Mouse (Mus musculus): Measurements from ENCODE around the gene Tmem163.

Tmem163 gene

GRCm38 (mm10) chr1:127568641-127569040, 110.7 kb downstream of the Tmem163 start:
- DNase-seq (ENCODE audit: low spot score) = no peak

- no peak for DNase-seq (ENCODE audit: low spot score)
These were observed 122.9 kb downstream of the Tmem163 start for GRCm38 (mm10) chr1:127556486-127556845.

- DNase-seq (ENCODE audit: low spot score) = no peak
These were observed 123.4 kb downstream of the Tmem163 start for GRCm38 (mm10) chr1:127555822-127556485.

GRCm38 (mm10) chr1:127548078-127548477, 131.3 kb downstream of the Tmem163 start:
- DNase-seq (ENCODE audit: low spot score) = no peak

GRCm38 (mm10) chr1:127542756-127543155, 136.6 kb downstream of the Tmem163 start:
- DNase-seq (ENCODE audit: low spot score) = no peak

GRCm38 (mm10) chr1:127541931-127542330, 137.4 kb downstream of the Tmem163 start:
- DNase-seq (ENCODE audit: low spot score) = no peak

GRCm38 (mm10) chr1:127541522-127541921, 137.8 kb downstream of the Tmem163 start:
- no peak for DNase-seq (ENCODE audit: low spot score)

GRCm38 (mm10) chr1:127537204-127538038, 141.9 kb downstream of the Tmem163 start:
- DNase-seq (ENCODE audit: low spot score) = no peak

GRCm38 (mm10) chr1:127536448-127536847, 142.9 kb downstream of the Tmem163 start:
- DNase-seq (ENCODE audit: low spot score) = no peak

- DNase-seq (ENCODE audit: low spot score) = no peak
These were observed 147.6 kb downstream of the Tmem163 start for GRCm38 (mm10) chr1:127531723-127532122.

GRCm38 (mm10) chr1:127530849-127531580, 148.3 kb downstream of the Tmem163 start:
- no peak for DNase-seq (ENCODE audit: low spot score)

- no peak for DNase-seq (ENCODE audit: low spot score)
These were observed 156.0 kb downstream of the Tmem163 start for GRCm38 (mm10) chr1:127523364-127523763.

GRCm38 (mm10) chr1:127514888-127515287, 164.5 kb downstream of the Tmem163 start:
- no peak for DNase-seq (ENCODE audit: low spot score)

- no peak for DNase-seq (ENCODE audit: low spot score)
These were observed 164.9 kb downstream of the Tmem163 start for GRCm38 (mm10) chr1:127514479-127514878.

GRCm38 (mm10) chr1:127513664-127514063, 165.7 kb downstream of the Tmem163 start:
- DNase-seq (ENCODE audit: low spot score) = no peak

- no peak for DNase-seq (ENCODE audit: low spot score)
These were observed 166.2 kb downstream of the Tmem163 start for GRCm38 (mm10) chr1:127513140-127513539.

GRCm38 (mm10) chr1:127512709-127513108, 166.6 kb downstream of the Tmem163 start:
- DNase-seq (ENCODE audit: low spot score) = no peak

- DNase-seq (ENCODE audit: low spot score) = no peak
These were observed 168.0 kb downstream of the Tmem163 start for GRCm38 (mm10) chr1:127511362-127511761.

GRCm38 (mm10) chr1:127508921-127509320, 170.4 kb downstream of the Tmem163 start:
- no peak for DNase-seq (ENCODE audit: low spot score)

GRCm38 (mm10) chr1:127508067-127508739, 171.1 kb downstream of the Tmem163 start:
- no peak for DNase-seq (ENCODE audit: low spot score)

GRCm38 (mm10) chr1:127507042-127507650, 172.2 kb downstream of the Tmem163 start:
- no peak for DNase-seq (ENCODE audit: low spot score)

- DNase-seq (ENCODE audit: low spot score) = no peak
These were observed 178.6 kb downstream of the Tmem163 start for GRCm38 (mm10) chr1:127500701-127501100.

Measured in urinary bladder, postnatal 10 days (tissue).